Mouse (Mus musculus) v-Abl transformed pro-B cells (cell line): ENCODE data around the gene Lcn6.
"Not testable (repeated sequence)": the region's sequence is repeated elsewhere in the genome, so short reads cannot be mapped to it uniquely, and the experiment has no call there.

Source experiments
- in situ Hi-C, 2 experiments: fragments of 400-800 bp; cut with MboI; formaldehyde crosslinking; loops; one replicate each; pipeline ENCODE4 v1.15.1; 2025; ENCODE audit not compliant: unreplicated experiment in 2 of 2

Lcn6 gene

DNA sequence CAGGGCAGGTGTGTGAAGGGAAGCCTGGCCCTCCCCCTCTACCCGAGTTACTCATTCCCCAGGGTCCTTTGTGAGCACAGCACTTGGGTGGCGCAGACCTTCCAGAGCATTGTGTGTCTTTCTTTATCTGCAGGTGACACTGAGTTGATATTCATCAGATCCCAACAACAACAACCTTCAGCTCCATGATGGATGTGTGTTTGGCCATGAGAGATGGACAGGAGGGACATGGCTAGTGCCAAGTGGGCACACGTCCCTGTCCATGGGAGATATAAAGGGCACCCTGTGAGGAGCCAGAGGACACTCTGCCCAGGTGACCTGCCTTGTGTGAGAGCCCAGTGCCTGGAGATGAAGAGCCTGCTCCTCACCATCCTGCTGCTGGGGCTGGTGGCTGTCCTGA lies 23.2 kb downstream of the Lcn6 start, which contains the start of gene Obp2a:
Obp2a (plus strand) TSS at position 301 of the 400 bp plus-strand sequence.
- in situ Hi-C loops: not testable (repeated sequence)

DNA sequence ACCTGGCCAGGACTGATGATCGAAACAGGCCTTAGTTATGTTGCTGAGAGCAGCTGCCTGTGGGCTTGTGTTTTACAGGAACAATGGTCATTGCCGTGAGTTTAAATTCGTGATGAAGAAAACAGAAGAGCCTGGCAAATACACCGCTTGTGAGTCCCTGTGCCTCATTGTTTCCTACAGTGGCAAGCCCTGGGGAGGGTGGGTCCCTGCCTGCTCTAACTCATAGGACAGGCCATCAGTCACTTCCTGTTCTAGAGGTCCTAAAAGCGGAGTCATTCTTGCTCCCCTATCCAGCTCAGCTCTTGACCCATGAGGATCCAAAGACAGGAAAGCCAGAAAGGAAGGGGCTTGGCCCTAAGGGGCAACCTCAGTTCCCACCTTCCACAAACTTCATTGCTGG lies 24.4 kb downstream of the Lcn6 start:
- in situ Hi-C loops: no loop called here

DNA sequence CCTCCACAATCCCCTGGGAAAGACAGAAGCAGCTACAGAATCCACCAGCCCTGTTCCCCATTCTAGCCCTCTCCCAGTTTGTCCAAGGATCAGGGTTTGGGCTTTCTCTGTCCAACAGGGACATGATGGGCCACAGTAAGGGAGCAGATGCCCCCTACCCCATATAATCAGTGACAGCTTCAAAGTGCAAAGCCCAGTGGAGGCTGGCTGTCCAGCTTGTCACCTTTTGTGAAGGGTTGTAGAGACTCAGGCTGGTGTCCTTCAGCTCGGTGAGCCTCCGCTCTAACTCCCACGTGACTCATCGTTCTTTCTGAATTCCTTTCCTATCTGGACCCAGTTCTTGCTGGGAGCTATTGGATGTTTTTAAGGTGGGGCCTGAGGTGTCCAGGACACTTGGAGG lies 27.1 kb downstream of the Lcn6 start:
- in situ Hi-C loops: no loop called here

DNA sequence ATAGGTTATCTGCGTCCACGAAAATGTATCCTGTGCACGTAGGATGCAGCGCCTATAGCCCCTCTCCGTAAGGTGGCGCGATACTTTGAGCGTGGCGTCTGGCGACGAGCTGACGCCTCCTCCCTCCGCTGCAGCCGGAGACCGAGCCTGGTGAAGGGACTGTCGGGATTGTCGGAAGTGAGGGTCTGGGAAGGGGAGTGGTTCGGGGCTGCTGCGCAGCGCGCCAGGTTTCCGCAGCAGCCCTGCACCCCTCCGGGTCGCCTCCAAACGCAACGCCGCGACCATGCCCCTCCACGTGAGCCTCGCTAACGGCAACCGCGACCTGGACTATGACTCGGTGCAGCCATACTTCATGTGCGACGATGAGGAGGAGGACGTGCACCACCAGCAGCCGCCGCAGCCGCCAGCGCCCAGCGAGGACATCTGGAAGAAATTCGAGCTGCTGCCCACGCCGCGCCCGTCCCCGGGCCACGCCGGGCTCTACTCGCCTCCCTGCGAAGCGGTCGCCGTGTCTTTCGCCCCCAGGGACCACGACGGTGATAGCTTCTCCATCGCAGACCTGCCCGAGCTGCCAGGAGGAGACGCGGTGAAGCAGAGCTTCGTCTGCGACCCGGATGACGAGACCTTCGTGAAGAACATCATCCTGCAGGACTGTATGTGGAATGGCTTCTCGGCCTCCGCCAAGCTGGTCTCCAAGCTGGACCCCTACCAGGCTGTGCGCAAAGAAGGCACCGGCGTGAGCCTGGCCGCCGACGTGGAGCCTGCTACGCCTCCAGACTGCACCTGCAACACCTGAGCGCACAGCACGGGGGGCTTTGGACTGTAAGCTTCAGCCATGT lies 30.3 kb downstream of the Lcn6 start, which contains the start of gene Bmyc:
Bmyc (plus strand) TSS at position 97 of the 839 bp plus-strand sequence.
- in situ Hi-C loops: no loop called here

DNA sequence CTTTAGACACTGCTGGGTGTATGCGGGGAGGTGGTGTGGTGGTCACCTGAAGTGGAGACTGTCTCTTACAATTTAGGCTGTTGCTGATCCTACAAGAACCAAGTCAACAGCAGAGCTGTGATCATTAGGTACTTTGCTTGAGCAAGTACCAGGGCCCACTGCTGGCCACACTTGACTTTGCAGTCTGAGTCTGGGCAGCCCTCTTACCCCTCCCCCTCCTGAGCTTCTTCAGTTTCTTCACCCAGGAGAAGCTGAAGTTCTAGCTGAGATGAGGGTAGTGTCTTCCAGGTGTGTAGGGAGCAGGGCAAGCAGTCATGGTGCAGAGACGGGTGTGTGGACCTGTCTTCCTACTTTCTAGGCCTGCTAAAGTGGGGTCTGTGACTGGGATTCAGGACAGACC lies 31.5 kb downstream of the Lcn6 start:
- in situ Hi-C loops: no loop called here

DNA sequence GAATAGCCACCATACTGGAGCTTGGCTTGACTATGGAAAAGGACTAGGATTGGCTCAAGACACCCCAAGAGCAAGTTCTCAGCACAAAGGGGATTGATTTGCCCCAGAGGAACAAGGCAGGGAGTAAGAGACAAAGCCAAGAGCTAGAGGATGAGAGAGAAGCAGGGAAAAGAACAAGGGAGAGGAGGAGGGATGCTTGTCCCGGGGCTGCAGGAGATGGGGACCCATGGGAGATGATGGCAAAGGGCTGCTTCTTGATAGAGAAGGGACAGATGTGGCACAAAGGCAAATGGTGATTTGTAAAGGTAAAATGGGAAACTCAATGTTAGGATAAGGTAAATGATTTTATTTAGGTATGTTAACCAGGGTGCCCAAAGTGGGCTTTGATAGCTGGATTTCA lies 32.5 kb downstream of the Lcn6 start:
- in situ Hi-C loops: not testable (repeated sequence)

DNA sequence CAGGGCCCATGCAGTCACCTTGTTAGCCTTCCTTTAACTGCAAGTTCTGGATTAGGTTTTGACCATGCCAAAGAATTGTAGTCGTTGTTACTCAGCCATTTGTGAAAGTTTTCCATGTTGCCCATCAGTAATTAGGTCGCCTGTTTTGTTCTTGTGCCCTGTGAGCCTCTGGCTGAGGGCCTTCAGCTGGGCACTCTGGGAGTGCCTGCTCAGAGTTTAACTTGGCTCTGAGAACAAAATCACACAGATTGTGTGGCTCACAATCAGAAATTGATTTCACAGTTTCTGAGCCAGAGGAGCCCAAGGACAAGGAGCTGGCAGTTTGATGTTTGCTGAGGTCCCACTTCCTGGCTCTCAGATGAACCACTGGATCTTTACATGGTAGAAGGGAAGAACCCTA lies 33.2 kb downstream of the Lcn6 start:
- in situ Hi-C loops: not testable (repeated sequence)

DNA sequence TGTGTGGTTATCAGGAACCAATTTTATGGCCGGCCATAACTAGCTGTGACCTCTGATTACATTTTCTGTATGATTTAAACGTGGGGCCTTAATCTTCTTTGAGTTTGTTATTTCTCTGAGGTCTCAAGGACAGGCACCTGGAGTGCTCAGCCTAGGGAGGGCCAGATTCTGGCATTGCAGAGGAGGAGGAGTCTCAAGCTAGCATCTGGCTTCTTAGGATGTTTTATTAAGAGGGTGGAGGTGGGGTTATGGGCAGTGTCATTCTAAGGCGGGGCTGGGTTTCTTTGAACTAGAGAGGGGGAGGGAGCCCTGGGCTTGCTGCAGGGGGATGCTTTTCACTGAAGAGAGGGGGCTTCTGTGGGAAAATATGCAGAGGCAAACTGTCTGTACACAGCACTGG lies 35.1 kb downstream of the Lcn6 start:
- in situ Hi-C loops: not testable (repeated sequence)

DNA sequence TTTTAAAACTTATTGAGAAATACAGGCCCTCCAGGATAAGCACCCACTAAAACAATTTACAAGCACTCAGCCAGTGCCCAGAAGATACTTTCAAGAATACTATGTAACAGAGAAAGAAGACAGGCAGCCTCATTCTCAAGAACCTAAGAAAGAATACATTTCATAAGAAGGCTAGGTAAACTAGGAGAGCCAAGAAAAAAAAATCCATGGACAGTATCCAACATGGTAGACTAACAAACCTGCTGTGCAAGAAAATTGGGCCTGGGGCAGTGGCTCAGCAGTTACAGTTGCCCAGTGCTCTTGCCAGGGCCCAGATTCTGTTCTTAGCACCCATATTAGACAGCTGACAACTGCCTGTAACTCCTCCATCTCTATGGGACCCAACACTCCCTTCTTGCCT lies 40.6 kb downstream of the Lcn6 start:
- in situ Hi-C loops: no loop called here
